Mouse (Mus musculus): ENCODE measurements at regions not wholly inside any gene's neighbourhood (a gene's known extent, or its start where the extent isn't known, plus 50 kb on each side); places are given as distances from the start of the nearest gene placed in this dataset.

DNA sequence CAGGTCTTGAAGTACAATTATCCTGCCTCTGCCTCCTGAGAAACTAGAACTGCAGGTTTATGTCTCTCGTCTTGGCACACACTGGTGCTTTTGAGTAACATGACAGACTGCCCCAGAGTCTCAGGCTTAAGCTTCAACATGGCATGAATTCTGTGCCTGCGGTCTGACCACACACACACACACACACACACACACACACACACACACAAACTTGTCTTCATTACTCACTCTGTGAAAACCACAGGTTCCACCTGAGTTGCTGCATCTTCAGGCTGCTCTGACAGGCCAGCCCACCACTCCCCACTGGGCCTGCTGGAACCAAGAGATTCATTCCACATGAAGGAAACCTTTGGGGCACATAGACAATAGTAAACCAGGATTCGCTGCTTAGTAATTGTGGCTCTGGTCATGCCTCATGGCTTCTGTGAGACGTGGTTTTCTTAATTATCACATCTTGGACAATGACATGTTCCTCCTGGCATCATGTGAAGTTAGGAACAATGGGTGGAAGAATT, 137.5 kb downstream of the Cxcl12 start:
- Histone ChIP-seq H3K27me3 (ENCODE audit: control insufficient read depth in 1 of 2, insufficient read depth in 2 of 2, low read length in 2 of 2) (no peaks in the 10 kb centered on the region), H3K4me1 (ENCODE audit: control insufficient read depth in 1 of 2, insufficient read depth in 2 of 2, low read length in 2 of 2) (no peaks in the 10 kb centered on the region), H3K4me3 (ENCODE audit: control insufficient read depth in 1 of 2, insufficient read depth in 1 of 2, low read depth in 2 of 2, low read length in 2 of 2) (no peak overlapping the region), H3K79me2 (ENCODE audit: control insufficient read depth, insufficient read depth, low read length, poor library complexity) (no peaks in the 10 kb centered on the region), H3K9ac (ENCODE audit: control insufficient read depth, low read depth, low read length, poor library complexity, severe bottlenecking) (no peak overlapping the region), H3K36me3 (ENCODE audit: control insufficient read depth in 1 of 2, insufficient read depth in 2 of 2, low read length in 2 of 2) (no peaks in the 10 kb centered on the region), H3K9me3 (replicated peaks; ENCODE audit: insufficient read depth, low read length) (no peaks in the 10 kb centered on the region), H3K27ac (ENCODE audit: control insufficient read depth, low read depth, low read length) (no peak overlapping the region)
- TF ChIP-seq POLR2A (IDR thresholded peaks at IDR 0.05; ENCODE audit: control insufficient read depth in 1 of 2, insufficient read depth in 1 of 2, low read depth in 1 of 2, low read length in 2 of 2, poor library complexity in 1 of 2) (no peak), ZNF384 (IDR thresholded peaks at IDR 0.05; ENCODE audit: low read depth, low read length) (no peak), TCF12 (IDR thresholded peaks at IDR 0.05; ENCODE audit: low read depth, low read length) (no peak), HCFC1 (IDR thresholded peaks at IDR 0.05; ENCODE audit: low read depth, low read length) (no peak), NRF1 (IDR thresholded peaks at IDR 0.05; ENCODE audit: insufficient read depth, low read depth, low read length, poor library complexity, severe bottlenecking) (no peak), USF2 (IDR thresholded peaks at IDR 0.05; ENCODE audit: borderline replicate concordance in 1 of 2, insufficient read depth in 1 of 2, low read depth in 1 of 2, low read length in 2 of 2) (no peak), TAL1 (IDR thresholded peaks at IDR 0.05; ENCODE audit: low read length) (no peak), ZC3H11A (IDR thresholded peaks at IDR 0.05; ENCODE audit: low read depth, low read length) (no peak), JUND (IDR thresholded peaks at IDR 0.05; ENCODE audit: low read depth, low read length) (no peak), MEF2A (IDR thresholded peaks at IDR 0.05; ENCODE audit: extremely low read depth, insufficient replicate concordance, low read depth, low read length, poor library complexity, severe bottlenecking) (no peak), USF1 (IDR thresholded peaks at IDR 0.05; ENCODE audit: low read depth, low read length) (no peak), ZMIZ1 (IDR thresholded peaks at IDR 0.05; ENCODE audit: low read depth, low read length) (no peak)
- DNase-seq (ENCODE audit: low read depth, low spot score): no peak

GRCm38 (mm10) chr6:117308636-117309035, 140.3 kb downstream of the Cxcl12 start:
- Histone ChIP-seq H3K4me3 (ENCODE audit: control insufficient read depth in 1 of 2, insufficient read depth in 1 of 2, low read depth in 2 of 2, low read length in 2 of 2) (no peak overlapping the region), H3K36me3 (ENCODE audit: control insufficient read depth in 1 of 2, insufficient read depth in 2 of 2, low read length in 2 of 2) (no peaks in the 10 kb centered on the region), H3K9ac (ENCODE audit: control insufficient read depth, low read depth, low read length, poor library complexity, severe bottlenecking) (no peak overlapping the region), H3K79me2 (ENCODE audit: control insufficient read depth, insufficient read depth, low read length, poor library complexity) (no peaks in the 10 kb centered on the region), H3K9me3 (replicated peaks; ENCODE audit: insufficient read depth, low read length) (no peaks in the 10 kb centered on the region), H3K27me3 (ENCODE audit: control insufficient read depth in 1 of 2, insufficient read depth in 2 of 2, low read length in 2 of 2) (no peaks in the 10 kb centered on the region), H3K27ac (ENCODE audit: control insufficient read depth, low read depth, low read length) (no peak overlapping the region), H3K4me1 (ENCODE audit: control insufficient read depth in 1 of 2, insufficient read depth in 2 of 2, low read length in 2 of 2) (no peaks in the 10 kb centered on the region)
- no peak for DNase-seq (ENCODE audit: low read depth, low spot score)
- no peak for TF ChIP-seq BHLHE40 (IDR thresholded peaks at IDR 0.05; ENCODE audit: borderline replicate concordance, low read depth, low read length)
